Mouse (Mus musculus) lung, postnatal 36 days (tissue): ENCODE data around the gene B230219D22Rik.

Experiments
- DNase-seq: peaks from one replicate; pipeline ENCODE4 v3.0.0; 2022; ENCODE audit warnings: mixed read lengths

B230219D22Rik gene

GRCm38 (mm10) chr13:55727120-55727838 is 34.4 kb downstream of the B230219D22Rik start, which contains the start of gene Pcbd2:
TSS of gene Pcbd2 (plus strand) at chr13:55727368.
- DNase-seq: peak; percentile 91

- peak; percentile 86 for DNase-seq
Observed at GRCm38 (mm10) chr13:55727839-55728238, 34.9 kb downstream of the B230219D22Rik start.

GRCm38 (mm10) chr13:55730716-55731115 is 37.8 kb downstream of the B230219D22Rik start:
- DNase-seq: no peak

GRCm38 (mm10) chr13:55732121-55732520 is 39.2 kb downstream of the B230219D22Rik start:
- DNase-seq: no peak

GRCm38 (mm10) chr13:55733628-55734502 is 40.9 kb downstream of the B230219D22Rik start:
- peak; percentile 57 for DNase-seq

DNA sequence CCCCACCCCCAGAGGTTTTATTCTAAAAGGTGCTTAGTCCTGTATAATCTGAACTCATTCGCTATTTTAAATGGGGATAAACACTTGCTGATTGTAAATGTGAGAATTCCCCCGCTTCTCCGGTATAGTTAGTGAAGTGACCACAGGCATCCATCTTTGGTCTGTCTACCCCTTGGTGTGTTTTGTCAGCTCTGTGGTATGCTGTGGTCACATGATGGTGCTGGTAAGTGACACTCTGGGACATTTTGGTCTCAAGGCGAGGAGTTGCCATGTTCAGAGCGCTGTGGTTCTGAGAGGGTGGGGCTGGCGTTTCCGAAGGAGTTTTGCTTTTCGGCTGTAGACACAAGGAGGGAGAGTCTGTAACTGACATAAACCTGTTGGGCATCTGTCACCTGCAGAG is 45.0 kb downstream of the B230219D22Rik start:
- DNase-seq: no peak

DNA sequence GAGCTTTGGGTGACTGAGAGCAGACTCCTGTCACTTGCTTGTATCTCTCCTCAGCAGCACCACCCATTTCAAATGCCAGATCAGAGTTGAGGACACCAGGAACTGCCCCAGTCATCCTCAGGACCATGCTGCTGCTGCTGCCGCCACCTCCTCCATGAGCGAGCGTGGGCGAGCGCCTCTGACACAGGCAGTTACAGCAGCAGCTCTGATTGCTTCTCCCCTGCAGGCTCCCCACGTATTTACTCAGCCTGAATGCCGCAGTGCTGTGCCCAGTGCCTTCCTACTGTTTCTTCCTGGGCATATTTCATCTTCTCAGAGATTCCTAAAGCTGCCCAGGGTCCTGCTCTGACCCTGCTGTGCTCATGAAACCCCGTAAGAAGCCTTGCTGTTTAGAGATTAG is 49.4 kb downstream of the B230219D22Rik start:
- DNase-seq: no peak
